Mouse (Mus musculus): ENCODE data around the gene Gm20388. TPM values are rescaled to one million over a fixed set of nuclear protein-coding genes. Genes with fewer than 3 reads are reported as not detected.

Gene Gm20388
- total RNA-seq, 2 experiments from 2014 or later, result 1.9 to 2.0 TPM

DNA sequence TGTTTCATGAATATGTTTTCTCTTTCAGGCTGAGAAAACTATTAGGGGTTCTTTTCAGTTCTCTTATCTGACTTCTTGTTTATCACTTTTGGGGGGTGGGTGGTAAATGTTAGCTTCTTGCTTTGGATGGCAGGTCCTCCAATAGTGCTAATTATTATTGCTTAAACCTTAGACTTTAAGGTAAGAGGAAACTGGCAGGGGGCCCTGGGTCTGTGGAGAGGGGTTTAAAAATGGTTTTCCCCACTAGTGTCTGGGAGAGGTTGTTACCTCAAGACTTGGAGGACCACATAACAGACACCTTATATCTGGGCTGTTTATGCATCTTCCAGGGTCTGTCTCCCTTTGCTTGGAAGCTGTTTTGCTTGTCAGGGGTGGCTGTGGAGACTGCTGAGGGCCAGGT is 2041.5 kb downstream of the Gm20388 start:
- no peak for DNase-seq

DNA sequence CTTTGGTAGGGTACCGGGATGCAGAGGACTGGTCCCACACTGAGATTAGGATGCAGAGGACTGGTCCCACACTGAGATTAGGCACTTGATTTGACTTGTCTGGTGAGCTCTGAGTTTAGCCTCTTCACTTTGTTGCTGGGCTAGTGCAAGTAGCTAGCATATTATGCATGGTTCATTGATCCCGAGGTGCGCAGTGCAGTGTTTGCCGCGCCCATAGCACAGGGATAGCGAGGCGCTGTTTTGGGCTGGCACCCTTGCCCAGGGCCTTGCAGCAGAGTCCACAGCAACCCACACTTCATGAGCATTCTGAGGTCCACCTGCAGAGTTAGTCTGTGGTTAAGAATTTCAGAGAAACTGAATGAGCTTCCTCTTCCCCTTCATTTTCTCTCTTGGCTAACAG is 2042.2 kb downstream of the Gm20388 start:
- no peak for DNase-seq

DNA sequence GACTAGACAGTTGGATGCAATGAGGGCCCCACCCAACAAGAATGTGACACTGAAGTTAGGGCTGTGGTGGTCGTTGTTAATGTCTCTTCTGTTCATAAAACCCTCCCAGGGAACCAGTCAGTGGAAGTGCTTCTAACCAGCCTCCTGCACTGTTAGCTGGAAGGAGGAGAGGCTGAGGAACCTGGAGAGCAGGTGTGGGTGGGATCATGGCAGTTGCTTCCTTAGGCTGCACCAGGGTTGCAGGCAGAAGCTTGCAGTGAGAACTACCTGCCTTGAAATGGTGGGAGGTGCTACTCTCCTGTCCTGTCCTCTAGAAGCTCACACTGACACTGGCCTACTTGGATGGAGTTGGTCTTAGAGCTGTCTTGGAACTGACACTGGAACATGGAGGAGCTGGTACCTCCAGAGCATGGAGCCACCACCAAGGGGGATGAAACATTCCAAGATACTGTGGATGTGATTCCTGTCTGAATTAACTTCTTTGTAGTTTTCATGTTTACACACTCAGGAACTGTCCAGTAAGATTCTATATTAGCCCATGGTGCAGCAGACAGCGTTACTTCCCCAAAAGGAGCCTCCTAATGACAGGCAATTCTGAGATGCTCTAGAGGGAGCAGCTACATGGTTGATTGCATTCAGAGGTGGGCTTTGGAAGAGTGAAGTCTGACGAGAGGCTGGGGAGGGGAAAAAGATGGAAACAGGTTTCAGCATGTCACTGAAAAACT is 2043.3 kb downstream of the Gm20388 start:
- DNase-seq, result no peak

DNA sequence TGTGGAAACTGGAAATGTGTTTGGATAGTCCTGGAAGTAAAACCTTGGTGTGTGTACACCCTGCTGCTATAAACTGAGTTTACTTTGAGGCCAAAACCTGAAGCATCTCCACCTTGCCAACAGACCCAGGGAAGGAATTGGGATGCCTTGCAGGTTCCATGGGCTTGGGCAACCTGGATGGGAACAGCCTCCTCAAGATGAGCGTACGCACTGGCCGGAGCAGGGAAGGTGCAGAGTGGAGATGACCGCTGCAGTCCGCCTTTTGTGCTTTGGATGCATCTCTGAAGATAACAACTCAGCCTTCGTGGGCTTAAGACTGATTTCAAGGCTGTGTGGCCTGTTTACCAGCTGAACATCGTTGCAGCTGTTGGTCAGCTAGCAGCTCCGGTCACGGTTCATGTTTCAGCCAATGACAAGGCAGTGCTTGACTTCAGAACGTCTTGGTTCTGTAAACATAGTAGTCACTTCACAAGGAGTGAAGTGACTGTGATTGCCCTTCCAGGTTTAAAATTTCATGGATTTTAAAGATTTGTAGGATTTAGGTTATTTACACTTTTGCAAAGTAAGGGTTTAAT is 2044.4 kb downstream of the Gm20388 start:
- no peak for DNase-seq

DNA sequence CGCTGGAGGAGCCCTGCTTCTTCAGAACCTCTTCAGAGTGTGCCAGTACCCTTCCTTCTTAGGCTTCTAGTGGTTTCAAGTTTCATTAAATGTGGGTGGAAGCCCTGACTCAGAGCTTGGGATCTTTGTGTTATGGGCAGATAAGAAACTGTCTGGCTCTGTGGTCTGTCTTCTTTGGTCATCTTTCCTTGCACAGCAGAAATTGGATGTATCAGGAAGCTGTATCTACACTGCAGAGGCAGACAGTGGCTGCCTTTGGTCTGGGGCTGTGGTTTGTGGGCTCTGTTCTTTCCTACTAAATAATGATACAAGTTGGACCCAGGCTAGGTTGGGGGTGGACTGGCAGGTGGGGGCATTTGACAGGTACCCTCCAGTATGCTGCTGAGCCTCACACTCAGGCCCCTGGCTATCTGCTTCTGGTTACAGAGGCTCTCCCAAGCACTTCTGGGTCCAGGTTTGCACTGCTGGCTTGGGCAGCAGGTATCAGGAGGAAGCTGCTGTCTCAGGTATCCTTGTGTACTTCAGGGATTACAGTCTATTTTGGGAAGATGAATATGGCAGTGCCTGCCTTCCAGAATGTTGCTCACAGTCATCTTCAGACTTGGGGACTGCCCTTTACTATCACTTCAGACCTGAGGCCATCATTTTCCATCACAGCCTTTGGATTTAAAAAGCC is 2045.3 kb downstream of the Gm20388 start:
- no peak for DNase-seq

DNA sequence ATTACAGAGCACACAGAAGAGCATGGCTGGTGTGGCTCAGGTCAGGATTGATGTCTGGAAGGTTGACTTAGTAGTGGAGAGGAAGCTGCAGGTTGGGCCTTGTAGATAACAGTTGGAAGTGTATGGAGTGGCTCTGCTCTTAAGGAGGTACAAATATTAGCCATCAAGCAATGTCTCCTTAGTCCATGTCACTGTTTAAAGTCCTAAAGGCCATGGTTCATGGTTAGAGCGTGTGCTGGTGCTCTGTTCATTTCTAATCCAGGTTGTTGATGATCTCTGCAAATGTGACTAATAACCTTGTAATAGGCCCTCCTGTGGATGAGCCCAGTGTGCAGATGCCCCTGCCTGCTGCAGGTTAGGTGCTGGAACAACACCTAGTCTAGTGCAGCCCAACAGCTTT is 2047.8 kb downstream of the Gm20388 start:
- DNase-seq, result no peak

DNA sequence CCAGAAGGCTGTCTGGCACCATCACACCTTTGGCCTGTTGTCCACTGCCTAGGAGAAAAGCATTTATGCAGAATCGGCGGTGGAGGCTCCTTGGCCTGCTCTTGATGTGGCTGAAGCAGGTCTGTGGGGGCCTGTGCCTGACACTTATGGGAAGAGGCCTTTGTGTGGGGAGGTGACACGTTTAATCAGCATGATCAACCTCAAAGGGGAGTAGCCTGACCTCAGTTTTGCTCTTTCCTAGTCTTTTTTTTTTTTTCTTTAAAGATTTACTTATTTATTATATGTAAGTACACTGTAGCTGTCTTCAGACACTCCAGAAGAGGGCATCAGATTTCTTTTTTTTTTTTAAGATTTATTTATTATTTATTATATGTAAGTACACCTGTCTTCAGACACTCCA is 2052.3 kb downstream of the Gm20388 start:
- DNase-seq, result no peak

DNA sequence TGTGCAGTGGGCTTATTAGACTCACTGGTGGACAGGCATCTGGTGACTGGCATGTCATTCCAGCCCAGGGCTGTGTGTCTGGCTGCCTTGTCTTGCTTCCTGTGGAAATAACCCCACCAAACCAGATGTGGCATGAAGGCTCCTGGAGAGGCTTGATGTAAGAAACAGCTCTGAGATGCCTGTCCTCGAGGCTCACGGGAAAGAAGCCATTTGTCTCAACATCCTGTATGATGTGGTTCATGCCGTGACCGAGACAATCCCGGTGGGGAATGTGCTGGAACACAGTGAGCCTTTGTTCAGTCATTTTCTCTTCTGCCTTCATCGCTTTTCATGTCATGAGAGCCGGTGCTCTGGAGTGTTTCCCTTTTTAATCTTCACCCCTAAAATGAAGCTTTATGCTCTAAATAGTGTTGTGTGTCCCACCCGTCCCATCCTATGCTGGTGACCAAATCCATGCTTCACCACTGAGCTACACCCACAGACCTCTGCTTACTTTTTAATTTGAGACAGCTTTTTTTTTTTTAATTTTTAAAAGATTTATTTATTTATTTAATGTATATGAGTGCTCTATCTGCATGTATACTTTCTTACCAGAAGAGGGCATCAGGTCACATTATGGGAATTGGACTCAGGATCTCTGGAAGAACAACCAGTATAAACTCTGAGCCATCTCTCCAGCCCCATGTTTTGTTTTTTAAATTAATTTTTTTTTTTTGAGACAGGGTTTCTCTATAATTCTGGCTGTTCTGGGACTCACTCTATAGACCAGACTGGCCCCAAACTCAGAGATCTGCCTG is 2054.3 kb downstream of the Gm20388 start:
- DNase-seq, result no peak

DNA sequence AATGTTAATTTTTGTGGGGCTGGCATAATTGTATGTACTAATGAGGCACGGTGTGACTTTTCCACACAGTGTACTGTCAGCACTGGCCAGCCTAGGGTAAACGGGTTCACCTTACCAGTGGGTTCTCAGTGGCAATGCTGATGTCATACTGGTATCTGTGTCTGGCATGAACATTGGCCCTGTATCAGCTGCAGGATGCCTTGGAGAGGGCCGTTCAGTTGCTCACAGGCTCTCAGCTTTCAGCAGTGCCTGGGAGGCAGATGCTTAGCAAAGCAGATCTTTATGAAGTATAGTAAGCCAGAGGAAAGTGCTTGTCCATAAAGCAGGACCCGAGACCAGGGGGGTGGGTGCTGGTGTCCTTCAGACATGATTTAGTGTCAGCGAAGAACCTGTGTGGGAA is 2055.5 kb downstream of the Gm20388 start:
- no peak for DNase-seq

DNA sequence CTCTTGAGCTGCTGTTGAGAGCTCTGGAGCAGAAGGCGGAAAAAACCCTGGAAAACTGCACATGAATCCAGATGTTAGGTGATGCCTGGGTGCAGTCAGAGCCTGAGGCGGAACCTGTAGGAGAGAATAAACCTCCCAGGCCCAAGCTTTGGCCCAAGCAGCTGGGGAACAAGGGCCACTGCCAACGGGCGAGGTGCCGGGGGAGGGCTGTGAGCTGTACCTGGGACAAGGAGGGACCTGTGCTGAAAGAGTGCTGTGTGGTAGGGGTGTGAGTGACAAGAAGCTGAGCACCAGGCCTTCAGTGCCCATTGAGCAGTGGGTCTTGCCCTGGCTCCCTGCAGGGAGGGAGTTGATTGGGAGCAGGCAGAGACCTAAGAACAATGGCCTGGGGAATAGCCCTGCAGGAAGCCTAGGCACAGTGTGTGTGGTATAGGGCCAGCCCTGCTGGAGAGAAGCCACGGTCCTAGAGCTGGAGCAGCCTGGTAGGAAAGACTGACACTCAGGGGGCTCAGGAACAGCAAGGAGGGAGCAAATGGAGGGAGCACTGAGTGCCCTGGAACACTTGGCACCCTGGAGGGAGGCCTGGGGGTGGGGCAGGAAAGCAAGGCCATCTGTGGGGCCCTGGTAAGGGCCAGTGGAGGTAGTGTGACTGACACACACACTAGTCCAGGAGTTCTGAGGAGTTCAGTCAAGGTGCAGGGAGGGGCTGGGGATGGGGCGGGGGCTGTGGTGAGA is 2056.2 kb downstream of the Gm20388 start:
- DNase-seq, result peak; percentile 65

DNA sequence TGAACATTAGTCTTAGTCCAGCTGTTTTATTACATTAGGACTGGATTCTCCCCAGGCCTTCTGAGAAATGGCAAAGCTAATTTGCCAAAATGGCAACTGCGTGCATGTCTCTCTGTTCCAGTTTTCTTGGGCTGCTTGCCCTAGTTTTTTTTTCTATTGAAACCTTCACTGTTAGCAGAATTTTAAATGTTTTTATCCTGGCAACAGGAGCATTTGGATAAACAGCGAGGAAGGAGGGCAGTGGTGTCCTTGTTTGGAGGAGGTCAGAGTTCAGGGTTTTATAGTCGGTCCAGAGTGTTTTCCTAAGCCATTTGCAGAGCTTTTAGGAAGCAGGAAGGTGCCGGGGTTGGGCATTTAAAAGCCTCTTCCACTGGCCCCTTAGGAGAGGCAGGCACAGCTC is 2057.3 kb downstream of the Gm20388 start:
- DNase-seq, result no peak

DNA sequence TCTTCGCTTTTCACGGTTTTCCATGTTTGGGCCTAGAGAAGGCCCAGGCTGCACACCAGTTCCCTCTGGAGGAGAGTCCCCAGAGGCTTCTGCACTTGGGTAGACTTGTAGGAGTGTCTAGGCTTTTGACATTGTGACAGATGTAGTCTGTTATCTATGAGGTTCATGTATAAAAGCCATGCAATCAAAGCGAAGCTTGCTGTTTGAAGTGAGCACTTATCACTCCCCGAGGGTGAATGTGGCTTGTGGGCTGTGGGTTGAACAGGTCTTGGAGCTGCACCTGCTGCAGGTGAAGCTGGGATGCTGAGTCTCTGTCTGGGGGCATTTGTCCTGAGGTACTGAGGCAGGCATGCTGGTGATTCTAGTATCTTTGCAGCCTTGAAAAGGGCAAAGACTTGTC is 2057.9 kb downstream of the Gm20388 start:
- DNase-seq, result no peak

DNA sequence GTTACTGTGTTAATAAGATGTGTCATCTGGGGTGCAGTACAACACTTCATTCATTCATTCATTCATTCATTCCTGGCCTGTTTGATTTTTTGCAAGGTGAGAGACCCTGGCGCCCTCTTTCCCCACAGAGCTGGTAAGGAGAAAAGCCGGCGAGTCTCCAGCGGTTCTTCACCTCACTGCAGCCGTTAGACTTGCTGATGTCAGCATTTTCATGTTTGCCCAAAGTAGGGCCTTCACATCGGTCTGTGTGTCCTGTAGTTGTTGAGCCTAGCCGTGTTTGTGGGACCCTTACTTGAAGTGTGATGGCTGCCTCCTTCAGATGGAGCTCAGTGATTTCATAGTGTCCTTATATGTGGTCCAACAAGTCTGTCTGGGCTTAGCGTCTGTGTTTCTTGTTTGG is 2059.6 kb downstream of the Gm20388 start:
- DNase-seq, result no peak

DNA sequence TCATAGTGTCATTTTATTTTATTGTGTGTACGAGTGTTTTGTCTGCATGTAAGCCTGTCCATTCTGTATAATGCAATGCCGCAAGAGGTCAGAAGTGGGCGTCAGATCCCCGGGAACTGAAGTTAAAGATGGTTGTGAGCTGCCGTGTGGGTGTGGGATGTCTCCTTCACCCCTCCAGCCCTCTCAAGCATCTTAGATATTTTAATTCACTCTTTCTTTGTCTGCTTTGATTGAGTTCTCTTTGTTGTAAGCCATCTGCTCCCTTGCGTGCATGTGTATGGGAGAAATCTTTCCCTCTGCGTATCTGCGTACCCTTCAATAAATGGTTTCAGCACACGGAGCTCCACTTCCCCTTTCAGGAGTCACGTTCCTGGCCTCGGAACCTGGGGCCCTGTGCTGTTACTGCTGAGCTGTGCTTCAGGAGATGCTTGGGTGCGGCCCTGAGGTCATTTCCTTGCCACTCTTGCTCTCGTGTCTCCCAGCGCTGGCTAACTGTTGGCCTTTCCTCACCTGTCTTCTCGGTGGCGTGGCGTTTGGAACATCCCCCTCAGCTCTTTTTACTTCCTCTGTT is 2060.9 kb downstream of the Gm20388 start:
- DNase-seq, result no peak

DNA sequence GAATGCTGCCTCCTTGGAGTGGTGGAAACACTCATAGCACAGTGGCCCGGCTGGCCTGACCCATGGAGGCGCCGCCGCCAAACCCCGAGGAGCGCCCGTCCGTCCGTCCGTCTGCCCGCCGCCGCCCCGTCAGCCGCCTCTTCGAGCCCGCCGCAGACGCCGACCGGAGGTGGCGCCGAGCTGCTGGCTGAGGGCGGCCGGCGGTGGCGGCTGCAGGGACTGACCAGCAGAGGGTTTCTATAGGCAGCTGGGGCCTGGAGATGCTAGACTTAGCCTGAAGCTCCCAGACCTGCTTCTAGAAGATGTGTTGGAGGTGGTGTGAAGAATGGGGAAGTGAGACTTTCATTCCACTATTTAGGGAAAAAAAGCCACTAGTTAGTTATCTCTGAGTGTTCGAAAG is 2063.3 kb downstream of the Gm20388 start:
- no peak for DNase-seq

DNA sequence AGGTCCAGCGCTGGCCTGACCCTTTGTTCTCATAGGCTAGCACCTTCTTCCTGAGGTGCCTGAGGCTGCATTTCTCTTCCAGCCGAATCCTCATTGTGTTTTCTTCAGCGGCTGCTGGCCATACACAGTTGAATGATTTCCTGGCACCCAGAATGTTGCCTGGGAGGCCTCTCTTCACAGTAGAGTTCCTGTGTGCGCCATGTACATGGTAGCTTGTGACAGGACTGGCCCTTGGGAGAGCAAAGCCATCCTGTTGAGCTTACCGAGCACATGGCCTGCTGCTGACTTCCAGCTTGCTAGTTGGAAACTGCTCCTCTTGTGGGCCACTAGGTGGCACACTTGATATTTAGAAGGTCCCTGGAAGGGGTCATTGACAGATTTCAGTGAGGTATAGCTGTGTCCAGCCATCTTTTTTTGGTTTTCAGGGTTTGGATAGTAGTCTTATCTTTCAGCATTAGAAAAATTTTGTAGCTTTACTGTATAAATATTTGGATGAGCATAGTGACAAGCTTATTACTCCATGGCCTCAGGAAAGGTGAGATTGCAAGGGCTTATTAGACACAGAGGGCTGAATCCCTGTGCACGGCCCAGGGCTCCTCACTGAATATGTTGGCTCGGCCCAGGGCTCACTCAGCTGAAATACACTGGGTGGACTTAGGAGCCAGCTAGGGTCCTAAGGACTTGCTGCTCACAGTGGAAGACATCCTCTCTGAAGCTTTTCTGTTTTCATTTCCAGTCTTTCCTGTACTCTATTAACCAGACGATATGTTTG is 2067.4 kb downstream of the Gm20388 start:
- peak; percentile 39 for DNase-seq

DNA sequence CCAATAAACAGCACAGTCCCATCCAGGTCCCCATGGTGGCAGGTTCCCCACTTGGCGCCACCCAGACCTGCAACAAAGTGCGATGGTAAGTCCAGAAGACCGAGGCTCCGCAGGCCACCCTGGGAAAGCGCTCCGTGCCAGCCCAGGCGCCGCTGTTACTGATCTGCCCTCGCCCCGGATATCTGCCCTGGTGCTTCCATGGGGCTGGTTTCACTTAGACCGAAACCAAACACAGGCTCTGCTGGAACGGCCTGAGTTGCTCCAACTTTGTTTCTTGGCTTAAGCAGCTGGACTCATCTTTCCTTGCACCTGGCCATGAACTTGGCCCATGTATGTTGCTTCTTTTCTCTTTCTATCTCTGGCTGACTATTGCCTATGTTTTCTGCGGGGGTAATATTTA is 2068.0 kb downstream of the Gm20388 start:
- DNase-seq, result no peak

DNA sequence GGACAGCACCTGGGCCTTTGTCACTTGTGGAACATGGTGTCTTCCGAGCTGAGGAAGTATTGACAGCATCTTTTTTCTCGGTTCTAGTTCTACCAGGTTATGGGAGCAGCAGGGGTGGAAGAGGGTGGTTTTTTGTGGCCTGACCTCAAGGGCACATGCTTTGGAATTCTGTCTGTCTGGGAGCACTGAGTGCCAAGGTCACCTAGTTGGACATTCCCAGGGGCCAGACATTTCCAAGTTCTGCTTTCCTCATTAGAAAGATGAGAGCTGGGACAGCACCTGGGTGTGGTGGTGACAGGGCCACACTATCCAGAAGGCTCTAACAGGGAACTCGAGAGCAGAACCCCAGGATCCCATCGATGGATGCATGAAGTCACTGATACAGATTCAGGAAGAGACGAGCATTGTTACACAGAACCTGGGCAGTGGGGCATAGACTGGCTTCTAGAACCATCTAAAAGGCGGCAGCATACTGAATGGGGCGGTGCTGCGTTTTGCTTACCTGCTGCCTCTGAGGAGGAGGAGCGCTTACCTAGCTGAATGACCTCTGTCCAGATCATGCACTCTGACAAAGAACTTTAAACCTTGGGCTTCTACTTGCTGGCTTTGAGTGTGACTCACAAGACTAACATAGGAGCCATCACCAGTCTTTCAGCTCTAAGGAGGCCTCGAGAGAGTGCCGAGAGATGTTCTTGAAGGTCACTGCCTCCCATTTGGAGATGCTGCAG is 2070.3 kb downstream of the Gm20388 start:
- DNase-seq, result no peak

DNA sequence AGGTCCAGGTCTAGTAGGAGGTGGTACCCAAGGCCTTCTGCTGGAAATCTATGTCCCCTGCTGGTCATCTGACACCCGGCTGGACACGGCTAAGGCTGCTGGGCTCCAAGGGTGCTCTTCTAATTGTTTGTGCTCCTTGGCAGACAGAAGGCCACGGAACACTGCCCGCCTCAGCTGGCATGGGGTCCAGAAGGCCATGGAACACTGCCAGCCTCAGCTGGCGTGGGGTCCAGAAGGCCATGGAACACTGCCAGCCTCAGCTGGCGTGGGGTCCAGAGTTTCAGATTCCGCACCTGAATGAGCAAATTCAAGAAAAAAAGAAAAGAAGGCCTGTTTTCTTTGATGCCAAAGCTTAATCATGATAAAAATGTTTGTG is 2070.9 kb downstream of the Gm20388 start:
- peak; percentile 68 for DNase-seq

DNA sequence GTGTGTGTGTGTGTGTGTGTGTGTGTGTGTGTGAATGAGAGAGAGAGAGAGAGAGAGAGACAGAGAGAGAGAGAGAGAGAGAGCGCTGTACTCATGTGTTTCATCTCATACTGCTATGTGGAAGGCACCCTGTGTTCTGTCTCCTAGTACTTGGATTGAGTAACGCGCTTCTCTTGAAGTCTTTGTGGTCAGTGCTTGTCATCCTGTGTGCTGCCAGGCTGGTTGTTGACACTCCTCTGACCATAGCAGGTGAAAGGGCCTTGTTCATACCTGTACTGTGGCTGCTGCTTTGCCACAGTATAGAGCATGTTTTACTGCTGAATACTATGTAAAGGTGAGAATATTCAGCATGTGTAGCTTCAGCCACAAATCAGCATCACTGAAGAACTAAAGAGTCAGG is 2075.0 kb downstream of the Gm20388 start:
- DNase-seq, result no peak
